Mouse (Mus musculus): ENCODE results near the gene Gstp1. TPM values are rescaled to one million over a fixed set of nuclear protein-coding genes. Genes with fewer than 3 reads are reported as not detected.
A peak's percentile ranks its signal among the peaks of the same experiment; 100 is the strongest.

Gstp1 gene
- 534 and 573 TPM in 2 replicates for polyA plus RNA-seq (2015; fragmentation: Nextera tagmentation; extraction: Ambion mirVana)

DNA sequence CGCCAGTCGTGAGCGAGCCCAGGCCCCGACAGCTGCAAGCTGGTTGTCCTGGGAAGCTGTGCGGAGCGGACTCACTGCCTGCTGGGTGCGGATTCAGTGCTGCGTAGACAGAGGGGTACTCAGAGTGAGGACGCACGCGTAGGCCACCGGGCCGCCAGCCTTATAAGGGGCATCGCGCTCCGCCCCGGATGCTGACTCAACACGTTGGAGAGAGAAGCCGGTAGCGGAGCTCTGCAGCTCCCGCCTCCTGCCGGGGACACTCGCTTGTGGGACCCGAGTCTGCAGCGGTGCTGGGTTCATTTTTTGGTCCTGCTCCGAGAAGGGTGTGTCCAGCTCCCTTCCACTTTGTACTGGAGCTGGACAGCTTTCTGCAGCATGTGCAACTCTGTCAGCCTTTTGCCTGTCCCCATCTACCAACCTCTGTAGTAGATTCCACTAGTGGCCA lies at the start of gene Gstp1:
Gene Gstp1, minus strand, starts transcription at position 198 of the 445 bp plus-strand sequence.
- Histone ChIP-seq H3K9me3 (no peaks in the 10 kb centered on the region), H3K36me3 (peaks cover 4% of the 10 kb centered on the region; the same call in 1 of the 2 replicates), H3K27ac (replicated peaks) (peak within 1 kb of the TSS; percentile 74), H3K4me2 (peak within 1 kb of the TSS; percentile 69), H3K4me3 (peak within 1 kb of the TSS; percentile 60), H3K9ac (peak within 1 kb of the TSS; percentile 63), H3K27me3 (no peaks in the 10 kb centered on the region), H3K4me1 (replicated peaks) (peaks cover 19% of the 10 kb centered on the region)
- ATAC-seq (ENCODE audit: low FRiP score, low read depth), result peak; percentile 91
- 0% methylated on average over 26 of the region's 26 CpGs for WGBS

- WGBS, result 95% methylated on average over 5 of the region's 5 CpGs
- Histone ChIP-seq H3K9me3 (no peaks in the 10 kb centered on the region), H3K36me3 (no peaks in the 10 kb centered on the region), H3K27me3 (no peaks in the 10 kb centered on the region), H3K4me1 (replicated peaks) (no peaks in the 10 kb centered on the region), H3K9ac (no peak overlapping the region), H3K27ac (replicated peaks) (no peak overlapping the region), H3K4me3 (no peak overlapping the region), H3K4me2 (no peak overlapping the region)
- no peak for ATAC-seq (ENCODE audit: low FRiP score, low read depth)
Measured at GRCm38 (mm10) chr19:4087090-4087489, 49.3 kb upstream of the Gstp1 start.

- no peak overlapping the region for H3K4me3 ChIP-seq
- ATAC-seq (ENCODE audit: low FRiP score, low read depth), result no peak
- WGBS, result 90% methylated on average over 15 of the region's 15 CpGs
- H3K4me2 ChIP-seq, result no peak overlapping the region
- H3K4me1 ChIP-seq (replicated peaks), result no peaks in the 10 kb centered on the region
- no peak overlapping the region for H3K9ac ChIP-seq
- no peaks in the 10 kb centered on the region for H3K9me3 ChIP-seq
- no peak overlapping the region for H3K27ac ChIP-seq (replicated peaks)
- H3K27me3 ChIP-seq, result no peaks in the 10 kb centered on the region
- H3K36me3 ChIP-seq, result no peaks in the 10 kb centered on the region
Measured at GRCm38 (mm10) chr19:4086156-4086555, 48.4 kb upstream of the Gstp1 start.

DNA sequence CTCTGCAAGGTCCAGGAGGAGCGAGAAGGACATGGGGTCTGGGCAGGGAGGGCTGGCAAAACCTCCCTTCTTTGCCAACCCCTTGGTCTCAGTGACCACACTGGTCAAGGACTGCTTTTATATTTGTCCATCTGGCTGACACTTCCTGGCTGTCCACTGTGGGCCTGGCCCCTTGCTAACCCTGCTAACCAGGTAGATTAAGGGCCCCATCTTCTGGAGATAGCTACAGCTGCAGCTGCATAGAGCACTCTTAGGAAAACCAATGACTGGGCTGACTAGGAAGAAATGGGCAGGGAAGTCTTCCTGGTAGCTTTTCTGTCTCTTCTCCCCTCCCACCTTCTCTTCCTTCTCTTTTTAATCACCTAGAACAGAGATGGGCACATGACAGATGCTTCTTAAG lies 47.2 kb upstream of the Gstp1 start:
- Histone ChIP-seq H3K4me1 (replicated peaks) (no peaks in the 10 kb centered on the region), H3K27ac (replicated peaks) (no peak overlapping the region), H3K36me3 (no peaks in the 10 kb centered on the region), H3K4me2 (no peak overlapping the region), H3K9ac (no peak overlapping the region), H3K9me3 (no peaks in the 10 kb centered on the region), H3K27me3 (no peaks in the 10 kb centered on the region), H3K4me3 (no peak overlapping the region)
- WGBS, result 94% methylated on average over 1 of the region's 1 CpGs
- ATAC-seq (ENCODE audit: low FRiP score, low read depth), result no peak

GRCm38 (mm10) chr19:4083826-4084225 lies 46.0 kb upstream of the Gstp1 start:
- 44% methylated on average over 8 of the region's 8 CpGs for WGBS

DNA sequence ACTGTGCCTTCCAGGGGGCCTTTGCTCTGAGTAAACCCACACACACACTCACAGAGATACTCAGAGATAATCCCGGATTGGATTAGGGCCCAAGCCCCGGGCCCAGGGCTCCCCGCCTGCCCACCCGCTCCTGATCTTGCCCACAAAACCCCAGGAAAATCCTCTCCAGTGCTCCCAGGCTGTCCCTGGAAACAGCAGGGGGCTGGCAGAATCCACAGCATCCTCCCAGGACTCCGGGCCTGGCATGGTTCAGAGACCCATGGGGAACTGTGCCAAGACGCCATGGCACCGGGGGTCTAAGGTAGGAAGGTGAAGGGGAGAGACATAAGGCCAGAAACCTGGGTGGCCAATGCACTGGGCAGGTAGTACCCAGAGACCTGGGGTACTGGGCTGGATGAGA lies 45.5 kb upstream of the Gstp1 start:
- WGBS, result 87% methylated on average over 7 of the region's 7 CpGs
- no peaks in the 10 kb centered on the region for H3K9me3 ChIP-seq
- H3K27ac ChIP-seq (replicated peaks), result no peak overlapping the region
- H3K27me3 ChIP-seq, result no peaks in the 10 kb centered on the region
- H3K4me2 ChIP-seq, result no peak overlapping the region
- no peak overlapping the region for H3K4me3 ChIP-seq
- H3K36me3 ChIP-seq, result no peaks in the 10 kb centered on the region
- no peak for ATAC-seq (ENCODE audit: low FRiP score, low read depth)
- H3K9ac ChIP-seq, result no peak overlapping the region
- no peaks in the 10 kb centered on the region for H3K4me1 ChIP-seq (replicated peaks)

More at GRCm38 (mm10) chr19:4083826-4084225, 46.0 kb upstream of the Gstp1 start:
- H3K4me1 ChIP-seq (replicated peaks), result no peaks in the 10 kb centered on the region
- H3K4me3 ChIP-seq, result no peak overlapping the region
- ATAC-seq (ENCODE audit: low FRiP score, low read depth), result no peak
- H3K27ac ChIP-seq (replicated peaks), result no peak overlapping the region
- no peaks in the 10 kb centered on the region for H3K9me3 ChIP-seq
- no peak overlapping the region for H3K4me2 ChIP-seq
- no peaks in the 10 kb centered on the region for H3K36me3 ChIP-seq
- H3K27me3 ChIP-seq, result no peaks in the 10 kb centered on the region
- H3K9ac ChIP-seq, result no peak overlapping the region

GRCm38 (mm10) chr19:4082219-4082965 lies 44.6 kb upstream of the Gstp1 start:
- WGBS, result 85% methylated on average over 11 of the region's 11 CpGs
- H3K27me3 ChIP-seq, result no peaks in the 10 kb centered on the region
- no peak overlapping the region for H3K4me3 ChIP-seq
- no peaks in the 10 kb centered on the region for H3K4me1 ChIP-seq (replicated peaks)
- no peak overlapping the region for H3K27ac ChIP-seq (replicated peaks)
- no peak overlapping the region for H3K4me2 ChIP-seq
- H3K36me3 ChIP-seq, result no peaks in the 10 kb centered on the region
- ATAC-seq (ENCODE audit: low FRiP score, low read depth), result no peak
- H3K9ac ChIP-seq, result no peak overlapping the region
- H3K9me3 ChIP-seq, result no peaks in the 10 kb centered on the region

- no peak within 1 kb of the TSS for H3K4me3 ChIP-seq
- H3K9ac ChIP-seq, result no peak within 1 kb of the TSS
- ATAC-seq (ENCODE audit: low FRiP score, low read depth), result no peak
- no peaks in the 10 kb centered on the region for H3K4me1 ChIP-seq (replicated peaks)
- H3K4me2 ChIP-seq, result no peak within 1 kb of the TSS
- H3K27ac ChIP-seq (replicated peaks), result no peak within 1 kb of the TSS
- H3K9me3 ChIP-seq, result no peaks in the 10 kb centered on the region
- WGBS, result 49% methylated on average over 3 of the region's 3 CpGs
- H3K27me3 ChIP-seq, result no peaks in the 10 kb centered on the region
- no peaks in the 10 kb centered on the region for H3K36me3 ChIP-seq
Measured at GRCm38 (mm10) chr19:4081394-4081793, 43.6 kb upstream of the Gstp1 start, which contains the start of gene Cabp2. TSS of gene Cabp2 (plus strand) at chr19:4081578.

- no peak overlapping the region for H3K27ac ChIP-seq (replicated peaks)
- no peaks in the 10 kb centered on the region for H3K4me1 ChIP-seq (replicated peaks)
- H3K4me3 ChIP-seq, result no peak overlapping the region
- ATAC-seq (ENCODE audit: low FRiP score, low read depth), result no peak
- 62% methylated on average over 8 of the region's 8 CpGs for WGBS
- H3K9ac ChIP-seq, result no peak overlapping the region
- H3K4me2 ChIP-seq, result no peak overlapping the region
- no peaks in the 10 kb centered on the region for H3K36me3 ChIP-seq
- H3K9me3 ChIP-seq, result no peaks in the 10 kb centered on the region
- no peaks in the 10 kb centered on the region for H3K27me3 ChIP-seq
Measured at GRCm38 (mm10) chr19:4080511-4081009, 42.8 kb upstream of the Gstp1 start.

DNA sequence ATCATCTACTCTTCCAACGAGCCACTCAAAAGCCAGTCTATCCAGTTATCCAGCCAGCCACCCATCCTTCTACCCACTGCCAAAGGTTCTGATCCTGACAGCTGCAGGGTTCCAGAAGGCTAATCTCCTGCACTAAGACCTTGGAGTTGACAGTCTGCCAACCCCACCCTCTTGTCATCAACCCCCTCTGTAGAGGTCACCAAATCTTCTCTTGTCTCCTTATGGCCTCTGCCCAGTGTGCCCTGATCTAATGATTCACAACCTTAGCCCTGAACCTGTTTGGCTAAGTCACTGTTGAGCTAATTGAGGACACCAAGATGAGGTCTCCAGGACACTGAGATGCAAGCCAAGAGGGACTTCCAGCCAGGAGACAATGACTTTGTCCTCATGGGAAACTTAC lies 41.8 kb upstream of the Gstp1 start:
- no peak overlapping the region for H3K4me2 ChIP-seq
- no peak overlapping the region for H3K27ac ChIP-seq (replicated peaks)
- H3K36me3 ChIP-seq, result no peaks in the 10 kb centered on the region
- no peaks in the 10 kb centered on the region for H3K9me3 ChIP-seq
- no peaks in the 10 kb centered on the region for H3K27me3 ChIP-seq
- no peak overlapping the region for H3K9ac ChIP-seq
- H3K4me1 ChIP-seq (replicated peaks), result no peaks in the 10 kb centered on the region
- no peak overlapping the region for H3K4me3 ChIP-seq
- WGBS, result 79% methylated on average over 1 of the region's 1 CpGs
- no peak for ATAC-seq (ENCODE audit: low FRiP score, low read depth)

- ATAC-seq (ENCODE audit: low FRiP score, low read depth), result no peak
- 76% methylated on average over 1 of the region's 1 CpGs for WGBS
- H3K27ac ChIP-seq (replicated peaks), result no peak overlapping the region
Measured at GRCm38 (mm10) chr19:4075531-4075930, 37.7 kb upstream of the Gstp1 start.

GRCm38 (mm10) chr19:4072706-4073424 lies 35.1 kb upstream of the Gstp1 start:
- Histone ChIP-seq H3K4me2 (no peak overlapping the region), H3K9ac (no peak overlapping the region), H3K27ac (replicated peaks) (no peak overlapping the region), H3K9me3 (no peaks in the 10 kb centered on the region), H3K4me1 (replicated peaks) (no peaks in the 10 kb centered on the region), H3K4me3 (no peak overlapping the region), H3K36me3 (no peaks in the 10 kb centered on the region), H3K27me3 (no peaks in the 10 kb centered on the region)
- WGBS, result 79% methylated on average over 6 of the region's 6 CpGs
- no peak for ATAC-seq (ENCODE audit: low FRiP score, low read depth)

More at GRCm38 (mm10) chr19:4075531-4075930, 37.7 kb upstream of the Gstp1 start:
- Histone ChIP-seq H3K36me3 (no peaks in the 10 kb centered on the region), H3K9me3 (no peaks in the 10 kb centered on the region), H3K4me1 (replicated peaks) (no peaks in the 10 kb centered on the region), H3K27me3 (no peaks in the 10 kb centered on the region), H3K9ac (no peak overlapping the region), H3K4me2 (no peak overlapping the region), H3K4me3 (no peak overlapping the region)

Measured in hindbrain, embryonic 15.5 days (tissue).